Comparison of ENCODE assay signal across 27 mouse cellular contexts in genomic region chr2:59465671-59466070, GRCm38 (mm10). TPM values are rescaled to one million over a fixed set of nuclear protein-coding genes. Genes with fewer than 3 reads are reported as not detected.
DNase-seq lines count a peak whose midpoint lies in the region; ATAC-seq and TF ChIP-seq lines count a peak whose summit lies in the region.
"Had no signal": no experiment of that assay in that cellular context is flagged by ENCODE, and none has a peak within 500 bp of the region (broad histone marks: within the 10 kb centered on the region; RNA-seq: fewer than 3 reads in every experiment).

No protein-coding gene starts in this region.

- 0 out of 2 replicates have a peak overlapping the region, but pooled peaks have one; percentile 4 for H3K27ac ChIP-seq in liver, adult 2 months (replicated peaks; ENCODE audit: insufficient read depth, low read depth, low read length)
- H3K27ac ChIP-seq in liver, embryonic 12.5 days = no peak overlapping the region
- H3K27ac ChIP-seq in midbrain, embryonic 11.5 days (ENCODE audit: low read depth, low read length) = no peak overlapping the region
- H3K27ac ChIP-seq in midbrain, postnatal 0 days (ENCODE audit: low read depth, low read length) = no peak overlapping the region
- H3K27ac ChIP-seq: embryonic facial prominence, embryonic 10.5 days; embryonic facial prominence, embryonic 12.5 days; forebrain, embryonic 13.5 days; forebrain, embryonic 15.5 days had no signal

- 20% methylated on average over 5 of the region's 5 CpGs for WGBS in liver, adult 2 months
- WGBS in liver, embryonic 12.5 days (ENCODE audit: insufficient replicate concordance) = 61% methylated on average over 5 of the region's 5 CpGs
- WGBS in midbrain, embryonic 11.5 days = 30% methylated on average over 5 of the region's 5 CpGs
- WGBS in midbrain, postnatal 0 days = 54% methylated on average over 5 of the region's 5 CpGs

- no peak overlapping the region for H3K4me3 ChIP-seq in liver, adult 2 months (ENCODE audit: insufficient read depth, low read depth, low read length)
- H3K4me3 ChIP-seq in liver, embryonic 12.5 days = no peak overlapping the region
- no peak overlapping the region for H3K4me3 ChIP-seq in midbrain, embryonic 11.5 days (ENCODE audit: low read depth, low read length)
- H3K4me3 ChIP-seq in midbrain, postnatal 0 days (ENCODE audit: low read depth, low read length) = no peak overlapping the region
- H3K4me3 ChIP-seq: embryonic facial prominence, embryonic 10.5 days; embryonic facial prominence, embryonic 12.5 days; forebrain, embryonic 13.5 days; forebrain, embryonic 15.5 days had no signal

- no peak for TF ChIP-seq POLR2A in liver, adult 2 months (IDR thresholded peaks at IDR 0.05; ENCODE audit: extremely low read depth, insufficient read depth, low read length)

- no peaks in the 10 kb centered on the region for H3K36me3 ChIP-seq in liver, adult 2 months (ENCODE audit: control insufficient read depth, insufficient read depth, low read length)
- no peaks in the 10 kb centered on the region for H3K36me3 ChIP-seq in liver, embryonic 12.5 days
- H3K36me3 ChIP-seq in midbrain, embryonic 11.5 days (ENCODE audit: control insufficient read depth, insufficient read depth, low read length) = no peaks in the 10 kb centered on the region
- no peaks in the 10 kb centered on the region for H3K36me3 ChIP-seq in midbrain, postnatal 0 days (ENCODE audit: insufficient read depth, low read length)
- H3K36me3 ChIP-seq: embryonic facial prominence, embryonic 10.5 days; embryonic facial prominence, embryonic 12.5 days; forebrain, embryonic 15.5 days; G1E had no signal

- H3K4me1 ChIP-seq in liver, adult 2 months (ENCODE audit: control insufficient read depth, insufficient read depth, low read length) = peaks cover 5% of the 10 kb centered on the region; the same call in 1 of the 2 replicates
- H3K4me1 ChIP-seq in liver, embryonic 12.5 days = no peaks in the 10 kb centered on the region
- no peaks in the 10 kb centered on the region for H3K4me1 ChIP-seq in midbrain, embryonic 11.5 days (ENCODE audit: control insufficient read depth, insufficient read depth, low read length)
- no peaks in the 10 kb centered on the region for H3K4me1 ChIP-seq in midbrain, postnatal 0 days (ENCODE audit: insufficient read depth, low read length)

- no peak overlapping the region for H3K9ac ChIP-seq in liver, adult 2 months (ENCODE audit: low read depth, low read length)
- no peak overlapping the region for H3K9ac ChIP-seq in liver, embryonic 12.5 days
- no peak overlapping the region for H3K9ac ChIP-seq in midbrain, embryonic 11.5 days (ENCODE audit: low read length)
- H3K9ac ChIP-seq in midbrain, postnatal 0 days (replicated peaks; ENCODE audit: low read length, poor library complexity, severe bottlenecking) = no peak overlapping the region
- H3K9ac ChIP-seq: embryonic facial prominence, embryonic 12.5 days; forebrain, embryonic 13.5 days; forebrain, embryonic 15.5 days; forebrain, postnatal 0 days had no signal

- peak; percentile 25 for DNase-seq in embryo, embryonic 10 days (ENCODE audit: low spot score)
- no peak for DNase-seq in embryo, embryonic 9.5 days (ENCODE audit: extremely low spot score)
- peak; percentile 71 for DNase-seq in liver, adult 2 months (ENCODE audit: extremely low read depth, low read depth, low spot score)
- peak; percentile 77 for DNase-seq in midbrain, embryonic 11.5 days (ENCODE audit: low spot score, missing footprints)
- DNase-seq in midbrain, postnatal 0 days (ENCODE audit: low spot score) = no peak
- DNase-seq: adrenal gland, adult 8-10 months; adrenal gland, postnatal 14 days; adrenal gland, postnatal 36 days; B cell, adult 2 months; cerebellum, adult 11-12 months; cerebellum, adult 2 months; cerebellum, adult 9-10 months; cerebellum, postnatal 10 days; cerebellum, postnatal 25 days; embryo, embryonic 11 days; forebrain, postnatal 0 days had no signal

- H3K9me3 ChIP-seq in liver, embryonic 12.5 days (replicated peaks) = no peaks in the 10 kb centered on the region
- H3K9me3 ChIP-seq in midbrain, embryonic 11.5 days (ENCODE audit: control insufficient read depth, low read length) = no peaks in the 10 kb centered on the region
- H3K9me3 ChIP-seq in midbrain, postnatal 0 days (ENCODE audit: low read length) = no peaks in the 10 kb centered on the region
- H3K9me3 ChIP-seq: embryonic facial prominence, embryonic 10.5 days; embryonic facial prominence, embryonic 12.5 days; forebrain, embryonic 13.5 days; forebrain, embryonic 15.5 days; G1E had no signal

- no peaks in the 10 kb centered on the region for H3K27me3 ChIP-seq in liver, adult 2 months (ENCODE audit: control insufficient read depth, insufficient read depth, low read length)
- H3K27me3 ChIP-seq in liver, embryonic 12.5 days (replicated peaks) = no peaks in the 10 kb centered on the region
- peaks cover 3% of the 10 kb centered on the region for H3K27me3 ChIP-seq in midbrain, embryonic 11.5 days (ENCODE audit: control insufficient read depth, insufficient read depth, low read length)
- no peaks in the 10 kb centered on the region for H3K27me3 ChIP-seq in midbrain, postnatal 0 days (ENCODE audit: insufficient read depth, low read length)
- H3K27me3 ChIP-seq: CH12.LX; embryonic facial prominence, embryonic 12.5 days; forebrain, embryonic 13.5 days; forebrain, embryonic 15.5 days; Patski had no signal

- TF ChIP-seq CTCF in liver, adult 2 months (IDR thresholded peaks at IDR 0.05; ENCODE audit: low read depth, low read length) = no peak
- TF ChIP-seq CTCF in midbrain, postnatal 0 days (IDR thresholded peaks at IDR 0.05) = no peak

- H3K4me2 ChIP-seq in liver, embryonic 12.5 days = no peak overlapping the region
- H3K4me2 ChIP-seq in midbrain, embryonic 11.5 days = no peak overlapping the region
- no peak overlapping the region for H3K4me2 ChIP-seq in midbrain, postnatal 0 days (ENCODE audit: low read depth, low read length, poor library complexity, severe bottlenecking)
- H3K4me2 ChIP-seq: embryonic facial prominence, embryonic 12.5 days; forebrain, embryonic 13.5 days; forebrain, embryonic 15.5 days had no signal

- no peaks in the 10 kb centered on the region for H3K79me2 ChIP-seq in liver, adult 2 months (ENCODE audit: control insufficient read depth, insufficient read depth, low read length)

- no peak for ATAC-seq in liver, embryonic 12.5 days
- ATAC-seq in midbrain, embryonic 11.5 days (ENCODE audit: low FRiP score) = no peak
- ATAC-seq in midbrain, postnatal 0 days (ENCODE audit: low FRiP score) = no peak
- ATAC-seq: activated CD4-positive, CD25-positive, alpha-beta regulatory T cell, adult 4 months; CD4-positive, CD25-positive, alpha-beta regulatory T cell, adult 4 months; forebrain, embryonic 13.5 days; forebrain, embryonic 15.5 days; forebrain, postnatal 0 days; Patski had no signal

RNA-seq across cellular contexts. Expression of gene Dapl1, which starts 18.8 kb away (rescaled TPM):
- not detected in 2 replicates for total RNA-seq in liver, adult 2 months (2014; rRNA removed)
- not detected in 2 replicates for polyA plus RNA-seq in liver, adult 2 months (2012; rRNA removed)
- not detected in 2 replicates for polyA plus RNA-seq in liver, embryonic 12.5 days (2016; fragmentation: Nextera tagmentation; extraction: Ambion mirVana)
- polyA plus RNA-seq in midbrain, embryonic 11.5 days (2014; fragmentation: Nextera tagmentation; extraction: Ambion mirVana) = 0.42 TPM in 1 of 2 replicates, not detected in the other
- total RNA-seq in midbrain, postnatal 0 days (2014; rRNA removed) = 0.85 TPM in 1 of 2 replicates, not detected in the other
- 5.0 and 5.2 TPM in 2 replicates for polyA plus RNA-seq in midbrain, postnatal 0 days (2015; fragmentation: Nextera tagmentation; extraction: Ambion mirVana)
- total RNA-seq: adrenal gland, adult 18-20 months; adrenal gland, adult 8-10 months; adrenal gland, postnatal 14 days; adrenal gland, postnatal 36 days; CH12.LX; G1E had no signal
- polyA plus RNA-seq: forebrain, embryonic 13.5 days; forebrain, embryonic 15.5 days; G1E; Patski had no signal

Comparison
In these comparisons a context has a peak if more than half of its experiments do, and no peak if none do; other contexts are left out.
1. DNase-seq: peak in embryo, embryonic 10 days (single experiment), liver, adult 2 months (single experiment) and midbrain, embryonic 11.5 days (single experiment); none in embryo, embryonic 9.5 days (single experiment) and midbrain, postnatal 0 days (single experiment).